Mouse (Mus musculus): ENCODE measurements around the gene Snrpb2.

DNA sequence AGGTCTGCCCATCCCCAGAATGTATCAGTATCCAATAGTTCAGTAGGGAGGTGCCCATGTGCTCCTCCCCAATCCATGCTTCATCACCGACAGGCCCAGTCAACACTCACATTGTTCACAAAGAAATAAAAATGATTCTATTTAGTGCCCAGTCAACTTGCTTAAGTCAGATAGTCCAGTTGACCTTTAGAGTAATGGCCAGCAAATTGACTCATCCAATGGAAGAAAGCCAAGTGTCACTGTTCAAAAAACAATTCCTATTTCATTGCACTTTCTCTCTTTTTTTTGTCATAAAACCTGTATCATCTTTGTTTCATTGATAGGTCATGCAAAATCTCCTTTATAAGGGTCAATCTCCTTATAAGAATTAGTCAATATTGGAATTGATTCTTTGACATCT lies 21.2 kb upstream of the Snrpb2 start:
- TF ChIP-seq CTCF (IDR thresholded peaks at IDR 0.05; ENCODE audit: control insufficient read depth, insufficient read depth, insufficient read length) (no peak), MYOG (IDR thresholded peaks at IDR 0.05; ENCODE audit: control insufficient read depth, extremely low read depth, insufficient read length) (no peak), USF1 (IDR thresholded peaks at IDR 0.05; ENCODE audit: low read depth) (no peak), MAX (IDR thresholded peaks at IDR 0.05) (no peak), FOSL1 (IDR thresholded peaks at IDR 0.05; ENCODE audit: insufficient read depth, low read length, poor library complexity, severe bottlenecking) (no peak)

All from C2C12 (cell line).